Mouse (Mus musculus) adrenal gland, adult 8-10 months (tissue): Measurements from ENCODE around the gene Olfr195. TPM values are rescaled to one million over a fixed set of nuclear protein-coding genes. Genes with fewer than 3 reads are reported as not detected.
A peak's percentile ranks its signal among the peaks of the same experiment; 100 is the strongest.

Experiments used
- DNase-seq: peaks from one replicate; pipeline ENCODE4 v3.0.0; 2022
- total RNA-seq, 4 experiments: library from RNA; stranded (reverse); gene quantifications; 2 replicates each; pipeline ENCODE4 v1.2.4; 2022

Gene Olfr195
- not detected for total RNA-seq

DNA sequence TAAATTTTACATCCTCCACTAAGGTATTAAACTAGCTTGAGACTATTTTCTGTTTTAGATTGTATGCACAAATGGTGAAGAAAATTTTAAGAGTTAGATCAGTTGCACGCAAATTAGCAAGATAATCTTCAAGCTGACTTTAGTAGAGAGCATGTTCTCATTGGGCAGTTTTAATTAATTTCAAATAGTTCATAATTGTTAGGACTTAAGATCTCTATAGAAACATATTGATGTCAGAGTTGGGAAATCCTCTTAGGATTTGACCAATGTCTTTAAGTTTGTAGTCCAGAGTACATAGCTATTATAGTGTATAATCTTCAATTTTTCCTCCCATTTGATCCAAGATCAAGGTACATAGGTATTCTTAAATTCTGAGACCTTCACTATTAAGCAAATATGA, at the start of gene Olfr195:
Olfr195 (plus strand) TSS at position 301 of the 400 bp plus-strand sequence.
- no peak for DNase-seq

DNA sequence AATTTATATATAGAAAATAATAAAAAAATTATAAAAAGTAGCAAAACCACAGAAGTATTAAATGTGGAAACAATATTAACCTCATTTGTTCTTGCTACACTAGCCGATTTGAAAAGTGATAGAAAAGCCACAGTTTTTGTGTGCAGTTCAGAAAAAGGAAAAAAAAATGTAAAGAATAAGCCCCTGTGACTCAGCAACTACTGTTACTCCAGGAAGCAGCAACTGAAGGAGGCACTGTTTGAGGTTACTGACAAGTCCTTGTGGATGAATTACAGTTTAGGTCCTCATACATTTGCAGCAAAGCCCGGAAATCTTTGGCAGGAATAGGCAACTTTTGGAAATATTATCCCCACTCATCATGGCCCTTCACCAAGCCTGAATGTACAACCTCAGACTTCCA, 41.5 kb upstream of the Olfr195 start:
- DNase-seq, result no peak

DNA sequence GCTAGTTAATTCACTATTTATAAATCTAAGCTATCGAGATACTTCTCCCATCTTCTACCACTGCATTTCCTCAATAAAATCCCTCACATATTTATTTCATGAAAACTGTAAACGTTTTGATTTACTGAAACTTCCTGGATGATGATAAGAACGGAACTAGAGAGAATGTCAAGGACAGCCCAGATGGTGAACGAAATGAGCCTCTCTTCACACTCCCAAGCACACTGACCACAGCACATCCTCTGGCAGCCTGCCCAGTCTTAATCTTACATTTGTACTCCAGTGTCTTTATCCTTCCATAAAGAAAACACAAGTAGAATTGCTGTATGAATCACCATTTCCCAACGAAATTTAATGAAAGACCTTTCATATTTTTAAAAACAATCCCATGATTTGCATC, 38.3 kb upstream of the Olfr195 start:
- peak; percentile 19 for DNase-seq

DNA sequence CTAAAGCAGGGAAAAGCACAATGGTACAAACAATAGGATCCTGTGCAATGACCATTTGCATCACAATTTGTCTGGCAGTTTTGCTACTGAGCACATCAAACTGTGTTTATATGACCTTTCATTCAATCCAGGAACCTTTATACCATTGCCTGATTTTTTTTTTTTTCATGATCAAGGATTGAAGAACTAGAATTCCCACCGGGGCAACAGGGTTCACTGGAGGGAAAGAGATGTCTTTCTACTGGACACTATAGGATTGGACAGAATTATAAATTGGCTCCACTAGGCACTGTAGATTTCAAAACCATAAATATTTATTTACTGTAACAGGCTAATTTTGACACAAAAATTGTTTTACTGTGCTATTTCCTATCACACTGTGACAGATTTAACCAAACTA, 35.1 kb upstream of the Olfr195 start, which contains the start of gene Olfr193:
Olfr193 (minus strand) TSS at position 101 of the 400 bp plus-strand sequence.
- DNase-seq, result no peak

DNA sequence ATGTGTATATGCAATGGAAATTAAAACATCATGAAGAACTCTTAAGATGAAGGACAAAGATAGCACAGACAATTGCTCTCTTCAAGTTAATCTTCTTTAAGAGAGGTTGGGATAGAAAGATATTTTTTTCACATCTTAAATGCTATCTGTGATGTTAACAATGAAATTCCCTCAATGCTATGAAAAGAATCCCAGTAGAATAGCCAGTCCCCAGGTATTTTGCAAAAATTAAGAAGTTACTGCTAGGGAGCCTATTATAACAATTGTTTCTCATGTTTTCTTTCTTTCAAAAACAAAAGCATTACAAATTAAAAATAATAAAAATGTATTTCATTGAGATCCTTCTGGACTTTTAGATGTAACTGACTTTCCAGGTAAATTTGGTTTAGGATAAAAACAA, 25.9 kb upstream of the Olfr195 start, which contains the start of gene Olfr194:
Olfr194 (minus strand) TSS at position 101 of the 400 bp plus-strand sequence.
- DNase-seq, result no peak

DNA sequence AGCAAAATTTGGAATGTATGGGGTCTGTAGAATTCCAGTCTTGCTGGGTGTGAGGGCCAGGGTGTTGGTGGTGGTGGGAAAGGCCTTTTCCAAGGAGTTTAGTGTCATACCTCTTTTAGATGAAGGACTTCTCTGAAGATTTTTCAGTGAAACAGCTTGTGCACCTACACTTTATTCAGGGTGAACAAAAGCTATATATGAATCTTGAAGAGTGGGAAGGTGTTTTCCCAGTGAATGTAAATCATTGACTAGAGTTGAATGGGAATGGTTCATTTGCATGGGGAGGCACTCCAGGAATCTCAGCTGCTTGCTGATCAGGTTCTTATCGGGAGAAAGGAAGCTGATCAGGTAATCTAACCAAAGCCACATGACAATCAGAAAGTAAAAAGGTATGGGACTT, 16.1 kb upstream of the Olfr195 start:
- DNase-seq, result no peak

DNA sequence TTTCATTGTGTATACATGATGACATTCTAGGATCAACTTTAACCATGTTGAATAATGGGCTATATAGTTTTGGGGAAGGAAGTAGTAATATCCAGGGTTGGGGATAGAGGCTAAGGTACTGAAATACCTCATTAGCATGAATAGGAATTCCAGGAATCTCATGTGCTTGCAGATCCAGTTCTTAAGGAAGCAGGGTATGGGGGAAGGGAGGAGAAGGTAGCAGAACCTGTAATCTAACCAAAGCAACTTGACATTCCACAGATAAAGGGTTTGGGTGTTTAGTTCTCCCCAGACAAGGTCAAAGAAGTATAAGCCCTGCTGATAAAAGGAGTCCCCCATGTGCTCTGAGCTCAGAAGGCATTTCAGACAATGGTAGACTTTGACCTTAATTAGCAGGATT, 5.7 kb upstream of the Olfr195 start:
- no peak for DNase-seq

DNA sequence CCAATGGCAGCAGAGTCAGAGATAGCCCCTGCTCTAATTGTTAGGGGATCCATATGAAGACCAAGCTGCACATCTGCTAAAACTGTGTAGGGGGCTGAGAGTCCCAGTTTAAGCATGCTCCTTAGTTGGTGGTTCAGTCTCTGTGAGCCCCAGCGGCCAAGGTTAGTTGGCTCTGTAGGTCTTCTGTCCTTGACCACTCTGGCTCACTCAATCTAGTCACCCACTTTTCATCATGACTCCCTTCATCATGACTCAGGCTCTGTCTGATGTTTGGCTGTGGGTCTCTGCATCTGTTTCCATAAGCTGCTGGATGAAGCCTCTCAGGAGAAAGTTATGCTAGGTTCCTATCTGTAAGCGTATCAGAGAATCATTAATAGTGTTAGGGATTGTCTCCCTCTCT, 5.2 kb downstream of the Olfr195 start:
- peak; percentile 13 for DNase-seq

DNA sequence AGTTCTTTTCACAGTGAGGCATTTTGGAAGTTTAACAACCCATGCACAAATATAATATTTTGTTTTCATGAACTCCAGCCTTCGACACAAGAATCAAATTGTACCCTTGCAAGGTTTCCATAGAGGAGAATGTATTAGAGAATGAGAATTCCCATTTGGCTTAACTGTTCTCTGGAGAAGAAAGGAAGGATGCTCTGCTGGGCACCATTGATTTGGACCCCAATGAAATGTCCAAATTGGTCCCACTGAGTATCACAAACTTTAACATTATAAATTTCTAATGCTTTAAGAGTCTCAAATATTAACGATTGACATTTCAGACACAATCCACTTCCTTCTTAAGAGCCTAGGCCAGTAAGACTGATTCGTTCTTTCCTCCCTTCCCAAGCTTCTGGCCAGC, 23.5 kb downstream of the Olfr195 start, which contains the start of gene Olfr196:
Olfr196 (minus strand) TSS at position 101 of the 400 bp plus-strand sequence.
- no peak for DNase-seq

Other genes starting within 250 kb of the Olfr195 start
- gene Olfr181, start 218.3 kb upstream of the Olfr195 start, total RNA-seq, result not detected
- gene Olfr180, start 217.7 kb upstream of the Olfr195 start, total RNA-seq, result not detected
- gene Olfr183, start 151.7 kb upstream of the Olfr195 start, total RNA-seq, result not detected
- gene Olfr186, start 116.8 kb upstream of the Olfr195 start, total RNA-seq, result not detected
- gene Olfr187, start 107.3 kb upstream of the Olfr195 start, total RNA-seq, result not detected
- gene Olfr190, start 69.0 kb upstream of the Olfr195 start, total RNA-seq, result not detected
- not detected for gene Olfr191, start 57.2 kb upstream of the Olfr195 start, total RNA-seq
- not detected for gene Olfr193, start 35.2 kb upstream of the Olfr195 start, total RNA-seq
- gene Olfr194, start 26.0 kb upstream of the Olfr195 start, total RNA-seq, result not detected
- gene Olfr196, start 23.4 kb downstream of the Olfr195 start, total RNA-seq, result not detected
- gene Olfr198, start 56.5 kb downstream of the Olfr195 start, total RNA-seq, result not detected
- not detected for gene Olfr199, start 72.7 kb downstream of the Olfr195 start, total RNA-seq
- gene Olfr201, start 125.6 kb downstream of the Olfr195 start, total RNA-seq, result not detected
- not detected for gene Olfr202, start 139.7 kb downstream of the Olfr195 start, total RNA-seq
- not detected for gene Olfr203, start 151.8 kb downstream of the Olfr195 start, total RNA-seq
- gene Olfr204, start 171.2 kb downstream of the Olfr195 start, total RNA-seq, result not detected
- not detected for gene Olfr205, start 184.1 kb downstream of the Olfr195 start, total RNA-seq
- not detected for gene Olfr206, start 202.2 kb downstream of the Olfr195 start, total RNA-seq
- gene Olfr209, start 216.9 kb downstream of the Olfr195 start, total RNA-seq, result not detected